Mouse (Mus musculus) urinary bladder, postnatal 10 days (tissue): ENCODE data around the gene Dnase2a.

Source experiments
- DNase-seq: peaks from one replicate; pipeline ENCODE4 v3.0.0; 2022; ENCODE audit warnings: low spot score

Gene Dnase2a

GRCm38 (mm10) chr8:84908421-84909161 lies at the start of gene Dnase2a:
TSS of gene Dnase2a (plus strand) at chr8:84908560.
- DNase-seq: peak; percentile 74

- DNase-seq: no peak
Measured at GRCm38 (mm10) chr8:84871376-84872308, 36.7 kb upstream of the Dnase2a start, which contains the start of gene Syce2. TSS of gene Syce2 (plus strand) at chr8:84872111.

DNA sequence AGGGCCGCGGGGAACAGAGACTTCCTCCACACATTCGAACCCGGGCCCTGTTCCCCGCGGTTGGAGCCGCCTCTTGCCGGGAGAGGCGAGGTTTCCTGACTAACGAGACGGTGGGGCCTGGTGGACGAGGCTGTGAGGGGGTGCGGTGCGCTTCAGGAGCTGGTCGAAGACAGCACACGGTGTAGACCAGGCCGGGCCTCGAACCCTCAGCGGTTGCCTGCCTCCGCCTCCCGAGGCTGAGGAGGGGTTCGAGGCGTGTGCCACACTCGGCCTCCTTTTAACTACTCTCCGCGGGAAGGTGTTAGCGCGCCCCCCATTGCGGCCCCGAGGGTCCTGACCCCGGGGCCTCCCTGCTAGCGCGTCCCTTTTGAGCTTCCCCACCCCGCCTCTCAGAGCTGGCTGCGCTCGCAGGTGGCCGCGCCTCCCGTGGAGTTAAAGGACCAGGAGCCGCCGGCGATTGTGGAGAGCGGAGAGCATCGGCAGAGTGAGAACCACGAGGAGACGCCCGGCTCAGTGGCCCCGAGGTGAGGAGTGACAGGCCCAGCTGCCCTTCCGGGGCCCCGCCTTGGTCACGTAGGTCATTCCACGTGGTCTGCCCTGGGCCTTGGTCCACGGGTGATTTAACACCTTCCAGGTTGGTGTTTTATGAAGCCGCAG lies 35.9 kb upstream of the Dnase2a start:
- DNase-seq: no peak

GRCm38 (mm10) chr8:84873016-84873415 lies 35.3 kb upstream of the Dnase2a start:
- DNase-seq: no peak

- DNase-seq: no peak
Measured at GRCm38 (mm10) chr8:84874339-84874738, 34.0 kb upstream of the Dnase2a start.

DNA sequence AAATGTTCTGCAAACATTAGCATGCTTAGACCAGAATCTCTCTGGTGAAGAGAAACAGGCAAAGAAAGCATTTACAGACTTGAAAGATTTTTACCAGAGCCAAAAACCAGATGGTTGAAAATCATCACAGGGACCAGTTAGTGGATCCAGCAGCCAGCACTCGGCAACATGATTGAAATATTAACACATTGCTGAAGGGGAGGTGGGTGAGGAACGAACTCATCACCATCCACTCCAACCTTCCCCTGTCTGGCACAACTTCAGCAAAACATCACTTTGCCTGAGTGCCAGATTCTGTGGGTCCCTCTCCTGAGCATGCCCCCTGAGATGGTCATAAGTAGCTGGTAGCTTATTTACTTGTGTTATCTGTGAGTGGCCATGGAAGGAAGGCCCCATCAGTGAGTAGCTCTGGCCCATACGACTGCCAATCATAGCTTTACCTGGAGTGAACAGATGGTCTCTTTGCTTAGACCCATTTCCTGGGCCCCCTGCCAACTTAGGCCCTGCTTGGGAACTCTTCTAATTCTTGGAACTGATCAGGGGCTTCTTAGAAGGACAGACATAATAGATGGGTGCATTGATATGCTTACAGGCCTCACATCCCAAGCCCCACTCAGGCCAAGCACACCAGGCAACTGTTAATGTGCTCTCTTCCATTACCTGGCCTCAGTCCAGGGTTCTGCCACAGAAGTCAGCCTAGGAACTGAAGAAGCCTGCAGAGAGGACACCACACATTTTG lies 30.9 kb upstream of the Dnase2a start:
- DNase-seq: no peak

- DNase-seq: no peak
Measured at GRCm38 (mm10) chr8:84878915-84879314, 29.4 kb upstream of the Dnase2a start.

- no peak for DNase-seq
Measured at GRCm38 (mm10) chr8:84884728-84885127, 23.6 kb upstream of the Dnase2a start.

DNA sequence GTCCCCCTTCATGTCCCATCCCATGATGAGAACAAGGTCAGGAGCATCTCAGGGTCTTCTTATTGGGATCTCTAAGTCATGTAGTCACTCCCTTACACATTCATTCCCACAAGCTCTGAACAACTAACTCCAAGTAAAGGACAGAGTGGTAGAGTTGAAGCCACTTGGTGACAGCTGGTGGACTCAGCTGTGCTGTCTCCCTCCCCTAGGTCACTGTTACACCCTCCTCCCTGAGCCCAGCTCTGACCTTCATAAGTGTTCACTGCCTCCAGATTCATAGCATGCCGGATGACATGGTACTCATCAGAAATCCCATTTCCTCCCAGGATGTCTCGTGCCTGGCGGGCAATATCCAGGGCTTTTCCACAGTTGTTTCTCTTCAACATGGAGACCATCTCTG lies 20.1 kb upstream of the Dnase2a start:
- no peak for DNase-seq

DNA sequence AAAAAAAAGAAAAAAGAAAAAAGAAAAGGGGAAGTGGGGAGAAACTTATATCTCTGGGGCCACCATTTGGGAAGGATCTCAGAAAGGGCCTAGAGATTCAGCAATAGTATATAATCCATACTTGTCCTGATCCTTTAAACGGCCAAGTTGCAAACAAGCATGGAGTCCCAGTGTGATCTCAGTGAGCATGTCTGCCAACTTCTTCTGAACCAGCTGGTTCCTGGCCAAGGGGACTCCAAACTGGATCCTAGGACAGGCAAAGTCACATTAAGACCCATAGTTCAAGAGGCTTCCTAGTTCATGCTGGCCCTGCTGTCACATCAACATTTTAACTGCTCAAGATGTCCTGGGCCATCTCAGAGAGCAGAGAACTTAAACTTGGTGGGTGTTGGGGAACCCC lies 19.2 kb upstream of the Dnase2a start:
- DNase-seq: no peak

GRCm38 (mm10) chr8:84892993-84893708 lies 15.2 kb upstream of the Dnase2a start:
- no peak for DNase-seq

- DNase-seq: peak; percentile 51
Measured at GRCm38 (mm10) chr8:84893709-84894134, 14.6 kb upstream of the Dnase2a start, which contains the start of gene Gcdh. TSS of gene Gcdh (minus strand) at chr8:84893921.

GRCm38 (mm10) chr8:84895963-84896362 lies 12.4 kb upstream of the Dnase2a start:
- DNase-seq: no peak

- no peak for DNase-seq
Measured at GRCm38 (mm10) chr8:84901071-84901470, 7.3 kb upstream of the Dnase2a start.

- no peak for DNase-seq
Measured at GRCm38 (mm10) chr8:84901752-84902151, 6.6 kb upstream of the Dnase2a start, which contains the start of gene Klf1. TSS of gene Klf1 (plus strand) at chr8:84901928.

DNA sequence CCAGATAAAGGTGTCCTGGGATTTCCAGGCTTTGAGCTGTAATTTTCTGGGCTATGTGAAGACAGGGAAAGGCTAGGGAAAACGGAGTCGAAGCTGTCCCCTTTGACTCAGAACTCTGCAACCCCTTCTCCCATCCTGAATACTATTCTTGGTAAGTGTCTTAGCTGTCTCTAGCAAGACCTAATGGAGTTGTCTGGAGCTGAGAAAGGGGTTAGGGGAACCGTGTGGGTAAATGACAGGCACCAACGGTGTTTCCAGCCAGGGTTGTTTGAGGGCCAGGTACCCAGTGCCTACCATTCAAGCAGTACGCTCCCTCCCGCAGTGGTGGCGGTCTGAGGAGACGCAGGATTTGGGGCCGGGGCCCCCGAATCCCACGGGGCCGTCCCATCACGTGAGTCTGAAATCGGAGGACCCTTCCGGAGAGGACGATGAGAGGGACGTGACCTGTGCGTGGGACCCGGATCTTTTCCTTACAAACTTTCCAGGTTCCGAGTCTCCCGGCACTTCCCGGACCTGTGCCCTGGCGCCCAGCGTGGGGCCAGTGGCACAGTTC lies 5.9 kb upstream of the Dnase2a start:
- DNase-seq: no peak

- peak; percentile 79 for DNase-seq
Measured at GRCm38 (mm10) chr8:84902920-84903661, 5.3 kb upstream of the Dnase2a start.

DNA sequence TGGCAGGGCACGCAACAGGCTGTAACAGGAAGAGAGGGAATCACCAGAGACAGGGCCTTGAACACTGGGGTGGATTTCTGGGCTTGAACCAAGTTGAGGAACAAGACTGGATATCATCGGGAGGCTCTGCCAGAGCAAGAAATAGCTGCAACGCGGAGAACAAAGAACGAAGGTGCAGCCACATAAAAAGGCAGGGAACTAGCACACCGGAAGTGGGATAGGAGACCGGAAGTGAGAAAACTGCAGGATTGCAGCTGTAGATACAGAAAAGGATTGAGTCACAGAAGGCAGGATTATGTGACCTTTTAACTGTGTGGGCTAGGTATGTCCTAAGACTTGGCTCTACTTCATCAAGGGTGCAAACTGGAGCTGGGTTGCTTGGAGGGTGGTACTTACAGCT lies 4.0 kb upstream of the Dnase2a start:
- no peak for DNase-seq

DNA sequence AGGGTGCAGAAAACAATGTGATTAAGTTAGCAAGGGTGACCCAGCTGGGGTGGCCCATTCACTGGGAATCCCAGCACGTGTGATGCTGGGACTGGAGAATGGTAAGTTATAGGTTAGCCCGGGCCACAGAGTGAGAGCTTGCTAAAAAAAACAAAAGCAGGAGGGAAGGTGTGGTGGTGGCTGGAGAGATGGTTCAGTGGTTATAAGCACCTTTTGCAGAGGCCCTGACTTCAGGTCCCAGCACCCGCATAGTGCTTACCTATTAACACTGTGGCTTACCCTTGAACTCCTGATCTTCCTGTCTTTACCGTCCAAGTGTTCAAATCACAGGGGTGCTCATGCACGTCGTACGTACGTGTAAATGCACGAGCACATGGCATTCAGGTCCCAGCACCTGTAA lies 1.3 kb upstream of the Dnase2a start:
- DNase-seq: no peak

GRCm38 (mm10) chr8:84907493-84907892 lies 867 bp upstream of the Dnase2a start:
- no peak for DNase-seq
